Mouse (Mus musculus) 3134 (cell line): Measurements from ENCODE around the gene Lrrc39.

ENCODE experiments used
- DNase-seq: peaks from one replicate; pipeline ENCODE4 v3.0.0-alpha.2; 2011; ENCODE audit warnings: low spot score; ENCODE audit not compliant: insufficient read length; ENCODE audit errors: extremely low read depth

Gene Lrrc39

GRCm38 (mm10) chr3:116601781-116602180, 39.0 kb downstream of the Lrrc39 start:
- DNase-seq = no peak

GRCm38 (mm10) chr3:116604570-116604969, 41.8 kb downstream of the Lrrc39 start:
- no peak for DNase-seq

- no peak for DNase-seq
These were observed 51.6 kb downstream of the Lrrc39 start, which contains the start of gene Trmt13 for GRCm38 (mm10) chr3:116614295-116614892. TSS of gene Trmt13 (minus strand) at chr3:116614587.

- DNase-seq = no peak
These were observed 52.7 kb downstream of the Lrrc39 start for GRCm38 (mm10) chr3:116615318-116616068.

GRCm38 (mm10) chr3:116618855-116619254, 56.1 kb downstream of the Lrrc39 start:
- no peak for DNase-seq

GRCm38 (mm10) chr3:116620636-116621370, 58.0 kb downstream of the Lrrc39 start:
- DNase-seq = no peak

GRCm38 (mm10) chr3:116622641-116623040, 59.9 kb downstream of the Lrrc39 start:
- DNase-seq = no peak

- DNase-seq = no peak
These were observed 68.7 kb downstream of the Lrrc39 start for GRCm38 (mm10) chr3:116631459-116631858.
